Mouse (Mus musculus) liver, embryonic 14.5 days (tissue): ENCODE measurements around the gene 5730522E02Rik. TPM values are rescaled to one million over a fixed set of nuclear protein-coding genes. Genes with fewer than 3 reads are reported as not detected.

Experiments
- ATAC-seq: fragments of 200-750 bp; cut with Nextera tagmentation; 2 replicates; pipeline ENCODE4 v1.8.0; 2017; ENCODE audit warnings: moderate number of reproducible peaks, mild to moderate bottlenecking, moderate library complexity; ENCODE audit not compliant: insufficient read depth
- DNase-seq, 3 experiments: peaks; one replicate each; pipeline ENCODE4 v3.0.0-alpha.2; 2012 to 2013; ENCODE audit warnings: low read depth in 3 of 3, low spot score in 3 of 3
- H3K27ac ChIP-seq: fragments of 300-500 bp; sonication (generic); 2 replicates; pipeline ENCODE4 v1.5.1; 2014; ENCODE audit warnings: moderate library complexity, mild to moderate bottlenecking, control low read depth, inconsistent platforms
- H3K27me3 ChIP-seq: fragments of 300-500 bp; sonication (generic); 2 replicates; pipeline ENCODE4 v1.6.1; 2014; ENCODE audit warnings: mild to moderate bottlenecking, low read length, moderate library complexity; ENCODE audit not compliant: control insufficient read depth, insufficient read depth
- H3K36me3 ChIP-seq: fragments of 300-500 bp; sonication (generic); replicated peaks from 2 replicates; pipeline ENCODE4 v1.6.1; 2014; ENCODE audit warnings: low read depth; ENCODE audit not compliant: control insufficient read depth, insufficient read depth
- H3K4me1 ChIP-seq, 2 experiments: fragments of 200-500 bp in 1 of 2; fragments of 300-500 bp in 1 of 2; sonication (generic) in 1 of 2; replicated peaks; 2 replicates each; pipeline ENCODE4 v1.6.1; 2012 to 2014; ENCODE audit warnings: antibody characterized with exemption in 1 of 2, inconsistent platforms in 1 of 2, low read length in 1 of 2; ENCODE audit not compliant: control insufficient read depth in 2 of 2, insufficient read depth in 2 of 2
- H3K4me2 ChIP-seq: fragments of 300-500 bp; sonication (generic); 2 replicates; pipeline ENCODE4 v1.6.1; 2014; ENCODE audit warnings: low read depth, mild to moderate bottlenecking, control low read depth, moderate library complexity
- H3K4me3 ChIP-seq, 2 experiments: fragments of 200-500 bp in 1 of 2; fragments of 300-500 bp in 1 of 2; sonication (generic) in 1 of 2; 2 replicates each; pipeline ENCODE4 v1.5.1; 2012 to 2014; ENCODE audit warnings: low read depth in 2 of 2, low read length in 2 of 2, mild to moderate bottlenecking in 2 of 2, control low read depth in 1 of 2, inconsistent platforms in 1 of 2, moderate library complexity in 1 of 2; ENCODE audit not compliant: insufficient read depth in 1 of 2
- H3K9ac ChIP-seq: fragments of 300-500 bp; sonication (generic); replicated peaks from 2 replicates; pipeline ENCODE4 v1.6.1; 2014; ENCODE audit warnings: mild to moderate bottlenecking, control low read depth, moderate library complexity
- H3K9me3 ChIP-seq: fragments of 300-500 bp; sonication (generic); 2 replicates; pipeline ENCODE4 v1.6.1; 2016; ENCODE audit warnings: low read length, mixed read lengths; ENCODE audit not compliant: control insufficient read depth
- CTCF ChIP-seq: IDR thresholded peaks from 2 replicates; pipeline ENCODE4 v1.5.1; 2016; ENCODE audit warnings: antibody characterized with exemption, low read depth, control low read depth
- EP300 ChIP-seq: IDR thresholded peaks from 2 replicates; pipeline ENCODE4 v1.6.1; 2016; ENCODE audit warnings: antibody characterized with exemption, low read depth
- WGBS: fragments of 180-500 bp; shearing (Covaris S2); extraction: QIAGEN DNeasy Blood & Tissue Kit; methylation state at CpG from one replicate; pipeline ENCODE4 v1.1.7; 2014; ENCODE audit not compliant: insufficient replicate concordance; 5-methylcytosine and 5-hydroxymethylcytosine counted together
- polyA plus RNA-seq, 2 experiments: library from polyadenylated mRNA; depleted of rRNA in 1 of 2; stranded (reverse) in 1 of 2; unstranded in 1 of 2; fragments of >200 nt; fragmentation: Nextera tagmentation in 1 of 2; extraction: Ambion mirVana in 1 of 2; gene quantifications; 2 replicates each; pipeline versions ENCODE4 v1.2.1 to v1.2.3; 2012 to 2014

The 5730522E02Rik gene
- polyA plus RNA-seq, 2 experiments: 0.10 to 0.25 TPM

DNA sequence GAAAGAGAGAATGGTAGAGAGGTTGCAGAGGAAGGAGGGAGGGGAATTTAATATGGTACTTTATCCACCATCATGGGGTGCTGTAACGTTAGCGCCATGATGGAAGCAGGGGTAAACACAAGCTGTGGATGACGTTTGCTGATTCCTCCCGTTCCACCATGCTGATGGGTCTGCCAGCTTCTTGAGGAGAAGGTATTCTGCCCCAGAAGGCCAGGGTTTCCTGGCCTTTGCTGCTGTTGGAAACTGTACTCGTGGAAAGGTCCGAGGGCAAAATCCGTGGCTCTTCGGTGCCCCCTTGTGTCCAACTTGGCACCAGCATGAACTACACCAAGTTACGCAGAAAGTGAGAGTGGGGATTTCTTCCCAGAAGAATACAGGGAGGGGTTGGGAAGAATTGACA lies 347.9 kb downstream of the 5730522E02Rik start:
- H3K36me3 ChIP-seq: no peaks in the 10 kb centered on the region
- H3K4me1 ChIP-seq: no peaks in the 10 kb centered on the region
- no peaks in the 10 kb centered on the region for H3K27me3 ChIP-seq
- DNase-seq (peak in 1 of 3 experiments; percentile 3), ATAC-seq (no peak)
- 9% methylated on average over 9 of the region's 9 CpGs for WGBS
- H3K4me3 ChIP-seq: no peak overlapping the region
- no peak overlapping the region for H3K9ac ChIP-seq
- TF ChIP-seq EP300 (no peak), CTCF (peak; percentile 71)
- no peak overlapping the region for H3K4me2 ChIP-seq
- H3K27ac ChIP-seq: no peak overlapping the region
- H3K9me3 ChIP-seq: no peaks in the 10 kb centered on the region

DNA sequence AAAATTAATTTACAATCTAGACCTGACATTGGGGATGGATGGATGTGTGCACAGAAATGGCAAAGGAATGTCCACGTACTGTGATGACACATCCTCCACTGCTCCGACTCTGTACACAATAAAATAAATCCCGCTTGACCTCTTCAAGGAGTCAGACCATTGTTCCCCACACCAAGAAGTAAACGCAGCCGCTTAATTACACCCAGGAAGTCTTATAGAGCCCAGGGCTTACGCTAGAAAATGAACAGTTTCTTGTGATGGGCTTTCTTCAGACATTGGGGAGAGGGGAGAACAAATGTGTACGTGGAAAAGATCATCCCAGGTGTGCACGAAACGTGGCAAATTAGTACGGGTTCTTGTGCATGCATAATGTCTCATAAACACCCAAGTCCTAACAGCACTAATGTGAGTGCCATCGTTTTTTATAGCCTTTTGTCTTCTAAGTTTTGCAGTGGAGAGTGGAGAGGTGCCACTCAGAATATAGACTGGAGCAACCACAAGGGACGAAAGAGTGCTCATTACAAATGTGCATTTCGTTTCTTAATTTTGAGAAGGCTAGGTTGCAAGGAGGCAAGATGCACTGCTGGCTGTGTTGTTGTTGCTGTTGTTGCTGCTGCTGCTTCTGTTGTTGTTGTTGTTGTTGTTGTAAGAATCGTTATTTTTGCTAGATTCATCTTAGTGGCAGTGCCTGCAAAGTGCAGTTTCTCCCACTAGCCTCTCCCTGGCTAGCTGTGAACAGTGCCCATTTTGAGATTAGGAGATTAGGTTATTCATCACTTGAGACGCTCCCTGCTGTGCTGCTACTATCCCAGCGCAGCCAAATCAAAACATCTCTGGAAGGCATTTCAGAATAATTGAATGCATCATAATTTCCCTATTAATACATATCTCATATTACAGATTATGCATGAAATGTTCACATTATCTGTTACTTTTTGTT lies 353.7 kb downstream of the 5730522E02Rik start:
- DNase-seq (no peak), ATAC-seq (no peak)
- 46% methylated on average over 16 of the region's 16 CpGs for WGBS
- TF ChIP-seq EP300: no peak
- no peak for TF ChIP-seq CTCF
- Histone ChIP-seq H3K27ac (no peak overlapping the region), H3K4me1 (no peaks in the 10 kb centered on the region), H3K36me3 (no peaks in the 10 kb centered on the region), H3K4me3 (no peak overlapping the region), H3K9ac (no peak overlapping the region), H3K9me3 (no peaks in the 10 kb centered on the region), H3K27me3 (no peaks in the 10 kb centered on the region), H3K4me2 (no peak overlapping the region)

GRCm38 (mm10) chr11:25855794-25856193 lies 354.8 kb downstream of the 5730522E02Rik start:
- no peak overlapping the region for H3K4me2 ChIP-seq
- no peak overlapping the region for H3K9ac ChIP-seq
- ATAC-seq: no peak
- H3K36me3 ChIP-seq: no peaks in the 10 kb centered on the region
- H3K4me3 ChIP-seq: no peak overlapping the region
- H3K4me1 ChIP-seq: no peaks in the 10 kb centered on the region
- H3K9me3 ChIP-seq: no peaks in the 10 kb centered on the region
- no peak for DNase-seq
- WGBS: 61% methylated on average over 9 of the region's 9 CpGs
- H3K27me3 ChIP-seq: no peaks in the 10 kb centered on the region
- no peak overlapping the region for H3K27ac ChIP-seq
- TF ChIP-seq EP300: no peak
- no peak for TF ChIP-seq CTCF

DNA sequence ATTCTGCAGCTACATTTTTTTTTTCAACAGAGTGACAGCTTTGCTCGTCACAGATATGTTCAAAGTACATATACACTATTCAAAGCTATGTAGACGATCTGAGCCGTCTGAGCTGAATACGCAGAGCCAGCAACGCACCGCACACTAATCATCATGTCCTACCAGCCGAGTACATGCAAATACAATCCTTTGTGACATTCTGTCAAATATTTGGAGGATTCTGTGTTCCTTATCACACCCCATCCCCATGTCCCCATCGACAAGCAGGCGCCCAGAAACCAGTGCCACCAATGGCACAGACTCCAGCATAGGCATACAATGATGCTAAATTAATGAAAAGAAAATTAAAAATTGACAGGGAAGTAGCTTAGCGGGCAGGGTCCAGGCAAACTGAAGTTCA lies 356.3 kb downstream of the 5730522E02Rik start:
- H3K4me2 ChIP-seq: no peak overlapping the region
- TF ChIP-seq CTCF: no peak
- no peak for TF ChIP-seq EP300
- no peaks in the 10 kb centered on the region for H3K27me3 ChIP-seq
- H3K27ac ChIP-seq: no peak overlapping the region
- no peak for ATAC-seq
- no peaks in the 10 kb centered on the region for H3K4me1 ChIP-seq
- no peak overlapping the region for H3K9ac ChIP-seq
- no peaks in the 10 kb centered on the region for H3K36me3 ChIP-seq
- H3K9me3 ChIP-seq: no peaks in the 10 kb centered on the region
- 70% methylated on average over 10 of the region's 10 CpGs for WGBS
- H3K4me3 ChIP-seq: no peak overlapping the region
- no peak for DNase-seq

DNA sequence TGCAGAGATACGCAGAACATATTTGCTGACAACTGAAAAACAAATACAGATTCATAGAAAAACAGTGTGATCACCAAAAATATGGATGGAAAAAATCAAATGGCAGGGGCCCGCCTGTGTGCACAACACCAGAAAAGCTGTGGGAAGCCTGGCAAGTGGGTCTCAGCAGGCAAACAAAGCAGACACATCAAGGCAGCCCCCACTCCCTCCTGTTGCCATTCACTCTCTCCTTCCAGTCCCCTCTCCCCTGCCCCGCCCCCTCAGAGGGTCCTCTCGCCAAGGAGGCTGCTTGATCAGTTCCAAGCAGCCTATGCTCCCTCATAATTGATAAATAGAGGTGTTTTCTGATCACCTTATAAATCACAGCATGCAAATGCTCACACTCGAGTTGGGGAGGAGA lies 357.5 kb downstream of the 5730522E02Rik start:
- Histone ChIP-seq H3K4me1 (no peaks in the 10 kb centered on the region), H3K27me3 (no peaks in the 10 kb centered on the region), H3K4me2 (no peak overlapping the region), H3K4me3 (no peak overlapping the region), H3K27ac (no peak overlapping the region), H3K36me3 (no peaks in the 10 kb centered on the region), H3K9me3 (no peaks in the 10 kb centered on the region), H3K9ac (no peak overlapping the region)
- WGBS: 34% methylated on average over 5 of the region's 5 CpGs
- TF ChIP-seq CTCF (no peak), EP300 (no peak)
- DNase-seq (no peak), ATAC-seq (no peak)
